ENCODE assay signal across 12 mouse cellular contexts in genomic region chr11:83426964-83427363, GRCm38 (mm10). TPM values are rescaled to one million over a fixed set of nuclear protein-coding genes. Genes with fewer than 3 reads are reported as not detected.
DNase-seq lines count a peak whose midpoint lies in the region; ATAC-seq and TF ChIP-seq lines count a peak whose summit lies in the region.
"Had no signal": no experiment of that assay in that cellular context is flagged by ENCODE, and none has a peak within 500 bp of the region (broad histone marks: within the 10 kb centered on the region; RNA-seq: fewer than 3 reads in every experiment).

No protein-coding gene starts in this region.

- intact Hi-C loops in heart, adult 2 months (cut with DNase I) = no loop called here

- no peak for TF ChIP-seq EP300 in heart, adult 2 months (IDR thresholded peaks at IDR 0.05; ENCODE audit: insufficient read depth, low read depth, low read length)

- TF ChIP-seq CTCF in heart, adult 2 months (IDR thresholded peaks at IDR 0.05) = no peak

- TF ChIP-seq POLR2A in heart, adult 2 months (IDR thresholded peaks at IDR 0.05; ENCODE audit: insufficient read depth, low read depth, low read length) = no peak

- ATAC-seq in granulocyte monocyte progenitor cell, adult 5-6 weeks (replicated peaks; ENCODE audit: poor library complexity, severe bottlenecking) = peak; percentile 97
- ATAC-seq in activated CD4-positive, CD25-positive, alpha-beta regulatory T cell, adult 4 months = no peak

- H3K79me2 ChIP-seq in heart, adult 2 months (replicated peaks; ENCODE audit: control insufficient read depth, insufficient read depth, low read length) = no peaks in the 10 kb centered on the region

- peaks cover 3% of the 10 kb centered on the region for H3K27me3 ChIP-seq in heart, adult 2 months (ENCODE audit: control insufficient read depth, insufficient read depth, low read length)

- DNase-seq in heart, adult 11 months = peak; percentile 68
- no peak for DNase-seq in heart, adult 2 months
- DNase-seq in 416B (ENCODE audit: low read depth) = peak; percentile 87
- DNase-seq in lung, postnatal 25 days (ENCODE audit: low spot score) = peak; percentile 31
- no peak for DNase-seq in urinary bladder, adult 2 months (ENCODE audit: low spot score)
- DNase-seq in layer of hippocampus, postnatal 25 days (ENCODE audit: extremely low spot score in 1 of 2, low spot score in 1 of 2) = no peak
- DNase-seq: cerebellum, postnatal 25 days; kidney, adult 9 months had no signal

- H3K4me1 ChIP-seq in heart, adult 2 months (ENCODE audit: control insufficient read depth, insufficient read depth, low read length) = no peaks in the 10 kb centered on the region

- no peak overlapping the region for H3K4me3 ChIP-seq in heart, adult 2 months

- H3K27ac ChIP-seq in heart, adult 2 months = no peak overlapping the region

- WGBS in heart, adult 2 months = 23% methylated on average over 16 of the region's 17 CpGs

- H3K36me3 ChIP-seq in heart, adult 2 months (ENCODE audit: control insufficient read depth, insufficient read depth, low read length) = no peaks in the 10 kb centered on the region

- no peak overlapping the region for H3K9ac ChIP-seq in heart, adult 2 months (ENCODE audit: low read depth, low read length)

RNA-seq across cellular contexts. Expression of gene Gas2l2, which starts 2.3 kb away (rescaled TPM):
- not detected for total RNA-seq in heart, adult 2 months (2021)
- 0.10 TPM in 1 of 2 replicates, not detected in the other for polyA plus RNA-seq in heart, adult 2 months (2012; rRNA removed)
- 0.13 TPM in 1 of 2 replicates, not detected in the other for total RNA-seq in granulocyte monocyte progenitor cell, adult 5-6 weeks (2014; fragmentation: Nextera tagmentation)
- total RNA-seq in granulocyte monocyte progenitor cell, adult 5-6 weeks (2017) = 0.57 TPM in 1 of 2 replicates, not detected in the other
- polyA plus RNA-seq in urinary bladder, adult 2 months (2012; rRNA removed) = 0.14 and 0.19 TPM in 2 replicates
- polyA plus RNA-seq in activated CD4-positive, CD25-positive, alpha-beta regulatory T cell, adult 4 months (2017; shearing (Covaris generic)) = not detected
- under 1 TPM; 0.20 to 0.26 TPM for total RNA-seq in layer of hippocampus, postnatal 25 days (2021)
- polyA plus RNA-seq: midbrain, embryonic 11.5 days; stomach, embryonic 14.5 days had no signal

RNA-seq across cellular contexts. Expression of gene 1700020L24Rik, which starts 10.5 kb away (rescaled TPM):
- not detected for total RNA-seq in heart, adult 2 months (2021)
- polyA plus RNA-seq in heart, adult 2 months (2012; rRNA removed) = 0.27 TPM in 1 of 2 replicates, not detected in the other
- total RNA-seq in granulocyte monocyte progenitor cell, adult 5-6 weeks (2014; fragmentation: Nextera tagmentation) = 33.2 and 34.9 TPM in 2 replicates
- total RNA-seq in granulocyte monocyte progenitor cell, adult 5-6 weeks (2017) = 79.8 and 113 TPM in 2 replicates
- 0.56 and 0.61 TPM in 2 replicates for polyA plus RNA-seq in urinary bladder, adult 2 months (2012; rRNA removed)
- polyA plus RNA-seq in activated CD4-positive, CD25-positive, alpha-beta regulatory T cell, adult 4 months (2017; shearing (Covaris generic)) = under 1 TPM; 0.71 to 0.92 TPM
- not detected for total RNA-seq in layer of hippocampus, postnatal 25 days (2021)

RNA-seq across cellular contexts. Expression of gene Rasl10b, which starts 18.0 kb away (rescaled TPM):
- total RNA-seq in heart, adult 2 months (2021) = 10 to 100 TPM; 61.9 to 77.8 TPM
- 70.8 and 71.6 TPM in 2 replicates for polyA plus RNA-seq in heart, adult 2 months (2012; rRNA removed)
- not detected in 2 replicates for total RNA-seq in granulocyte monocyte progenitor cell, adult 5-6 weeks (2014; fragmentation: Nextera tagmentation)
- 0.09 and 0.41 TPM in 2 replicates for total RNA-seq in granulocyte monocyte progenitor cell, adult 5-6 weeks (2017)
- polyA plus RNA-seq in urinary bladder, adult 2 months (2012; rRNA removed) = 0.25 and 0.59 TPM in 2 replicates
- not detected for polyA plus RNA-seq in activated CD4-positive, CD25-positive, alpha-beta regulatory T cell, adult 4 months (2017; shearing (Covaris generic))
- 100 to 1,000 TPM; 222 to 242 TPM for total RNA-seq in layer of hippocampus, postnatal 25 days (2021)

RNA-seq across cellular contexts. Expression of gene Mmp28, which starts 35.9 kb away (rescaled TPM):
- 1 to 10 TPM; 4.7 to 4.9 TPM for total RNA-seq in heart, adult 2 months (2021)
- polyA plus RNA-seq in heart, adult 2 months (2012; rRNA removed) = 3.3 and 4.4 TPM in 2 replicates
- total RNA-seq in granulocyte monocyte progenitor cell, adult 5-6 weeks (2014; fragmentation: Nextera tagmentation) = 6.6 and 11.1 TPM in 2 replicates
- total RNA-seq in granulocyte monocyte progenitor cell, adult 5-6 weeks (2017) = 5.4 and 5.6 TPM in 2 replicates
- polyA plus RNA-seq in urinary bladder, adult 2 months (2012; rRNA removed) = 12.7 and 16.8 TPM in 2 replicates
- polyA plus RNA-seq in activated CD4-positive, CD25-positive, alpha-beta regulatory T cell, adult 4 months (2017; shearing (Covaris generic)) = not detected
- total RNA-seq in layer of hippocampus, postnatal 25 days (2021) = 1 to 10 TPM; 2.8 to 3.4 TPM

RNA-seq across cellular contexts. Expression of gene Taf15, which starts 45.9 kb away (rescaled TPM):
- total RNA-seq in heart, adult 2 months (2021) = 10 to 100 TPM; 34.2 to 39.6 TPM
- polyA plus RNA-seq in heart, adult 2 months (2012; rRNA removed) = 9.1 and 15.2 TPM in 2 replicates
- 62.6 and 66.7 TPM in 2 replicates for total RNA-seq in granulocyte monocyte progenitor cell, adult 5-6 weeks (2014; fragmentation: Nextera tagmentation)
- total RNA-seq in granulocyte monocyte progenitor cell, adult 5-6 weeks (2017) = 43.8 and 44.1 TPM in 2 replicates
- polyA plus RNA-seq in urinary bladder, adult 2 months (2012; rRNA removed) = 39.1 and 55.5 TPM in 2 replicates
- polyA plus RNA-seq in activated CD4-positive, CD25-positive, alpha-beta regulatory T cell, adult 4 months (2017; shearing (Covaris generic)) = 10 to 100 TPM; 10.8 to 12.5 TPM
- 10 to 100 TPM; 61.7 to 80.3 TPM for total RNA-seq in layer of hippocampus, postnatal 25 days (2021)

Comparison
In these comparisons a context has a peak if more than half of its experiments do, and no peak if none do; other contexts are left out.
1. DNase-seq: peak in heart, adult 11 months (single experiment), 416B (single experiment) and lung, postnatal 25 days (single experiment); none in heart, adult 2 months (0 of 2), urinary bladder, adult 2 months (single experiment) and layer of hippocampus, postnatal 25 days (0 of 2).
2. RNA of gene 1700020L24Rik, which starts 10.5 kb away (total RNA-seq): 33.2 to 113 TPM in granulocyte monocyte progenitor cell, adult 5-6 weeks; not detected in layer of hippocampus, postnatal 25 days and not detected in heart, adult 2 months; every median in the first group is over 10 times any median in the second.
3. RNA of gene Rasl10b, which starts 18.0 kb away (total RNA-seq): 222 to 242 TPM in layer of hippocampus, postnatal 25 days and 61.9 to 77.8 TPM in heart, adult 2 months; 0.09 to 0.41 TPM in granulocyte monocyte progenitor cell, adult 5-6 weeks; every median in the first group is over 10 times any median in the second.